Mouse (Mus musculus): ENCODE results near the gene Gm10134. TPM values are rescaled to one million over a fixed set of nuclear protein-coding genes. Genes with fewer than 3 reads are reported as not detected.
A peak's percentile ranks its signal among the peaks of the same experiment; 100 is the strongest.
"Not testable (repeated sequence)": the region's sequence is repeated elsewhere in the genome, so short reads cannot be mapped to it uniquely, and the experiment has no call there.

The Gm10134 gene
- polyA plus RNA-seq, 1 experiment from 2014 or later, result 1.1 TPM

GRCm38 (mm10) chr2:28469461-28469860 lies 36.4 kb upstream of the Gm10134 start:
- Histone ChIP-seq H3K36me3 (ENCODE audit: control insufficient read depth, insufficient read depth, low read length) (peaks cover 28% of the 10 kb centered on the region), H3K4me3 (ENCODE audit: control insufficient read depth in 1 of 2, insufficient read depth in 1 of 2, low read depth in 1 of 2, low read length in 2 of 2) (no peak overlapping the region), H3K4me2 (ENCODE audit: low read length) (no peak overlapping the region), H3K9me3 (ENCODE audit: control insufficient read depth, low read length) (peaks cover 6% of the 10 kb centered on the region; the same call in 1 of the 2 replicates), H3K9ac (ENCODE audit: low read length) (no peak overlapping the region), H3K4me1 (ENCODE audit: control insufficient read depth in 2 of 2, insufficient read depth in 2 of 2, low read length in 2 of 2) (peaks cover 8 to 13% of the 10 kb centered on the region in 2 experiments), H3K27ac (replicated peaks in 1 of 2; ENCODE audit: control insufficient read depth in 1 of 2, insufficient read depth in 1 of 2, low read depth in 2 of 2, low read length in 2 of 2) (no peak overlapping the region), H3K27me3 (ENCODE audit: control insufficient read depth, insufficient read depth, low read length) (peaks cover 14% of the 10 kb centered on the region)
- ATAC-seq (ENCODE audit: insufficient number of reproducible peaks, insufficient read depth, low FRiP score, low read depth), result no peak
- WGBS, result 96% methylated on average over 14 of the region's 14 CpGs

- peaks cover 8 to 13% of the 10 kb centered on the region in 2 experiments for H3K4me1 ChIP-seq (ENCODE audit: control insufficient read depth in 2 of 2, insufficient read depth in 2 of 2, low read length in 2 of 2)
- no peak overlapping the region for H3K4me3 ChIP-seq (ENCODE audit: control insufficient read depth in 1 of 2, insufficient read depth in 1 of 2, low read depth in 1 of 2, low read length in 2 of 2)
- no peak overlapping the region for H3K4me2 ChIP-seq (ENCODE audit: low read length)
- H3K9ac ChIP-seq (ENCODE audit: low read length), result no peak overlapping the region
- 93% methylated on average over 2 of the region's 2 CpGs for WGBS
- H3K27ac ChIP-seq (replicated peaks in 1 of 2; ENCODE audit: control insufficient read depth in 1 of 2, insufficient read depth in 1 of 2, low read depth in 2 of 2, low read length in 2 of 2), result no peak overlapping the region
- peaks cover 28% of the 10 kb centered on the region for H3K36me3 ChIP-seq (ENCODE audit: control insufficient read depth, insufficient read depth, low read length)
- H3K27me3 ChIP-seq (ENCODE audit: control insufficient read depth, insufficient read depth, low read length), result peaks cover 3% of the 10 kb centered on the region
- H3K9me3 ChIP-seq (ENCODE audit: control insufficient read depth, low read length), result peaks cover 6% of the 10 kb centered on the region; the same call in 1 of the 2 replicates
- ATAC-seq (ENCODE audit: insufficient number of reproducible peaks, insufficient read depth, low FRiP score, low read depth), result no peak
These were observed 35.3 kb upstream of the Gm10134 start for GRCm38 (mm10) chr2:28470591-28470990.

- H3K4me3 ChIP-seq (ENCODE audit: control insufficient read depth in 1 of 2, insufficient read depth in 1 of 2, low read depth in 1 of 2, low read length in 2 of 2); H3K9ac ChIP-seq (ENCODE audit: low read length); H3K27me3 ChIP-seq (ENCODE audit: control insufficient read depth, insufficient read depth, low read length); H3K4me2 ChIP-seq (ENCODE audit: low read length); ATAC-seq (ENCODE audit: insufficient number of reproducible peaks, insufficient read depth, low FRiP score, low read depth); H3K4me1 ChIP-seq (ENCODE audit: control insufficient read depth in 2 of 2, insufficient read depth in 2 of 2, low read length in 2 of 2); H3K9me3 ChIP-seq (ENCODE audit: control insufficient read depth, low read length); H3K27ac ChIP-seq (replicated peaks in 1 of 2; ENCODE audit: control insufficient read depth in 1 of 2, insufficient read depth in 1 of 2, low read depth in 2 of 2, low read length in 2 of 2): not testable (repeated sequence)
- 92% methylated on average over 7 of the region's 8 CpGs for WGBS
- H3K36me3 ChIP-seq (ENCODE audit: control insufficient read depth, insufficient read depth, low read length), result peaks cover 28% of the 10 kb centered on the region
These were observed 33.9 kb upstream of the Gm10134 start for GRCm38 (mm10) chr2:28472011-28472410.

- H3K4me2 ChIP-seq (ENCODE audit: low read length); H3K36me3 ChIP-seq (ENCODE audit: control insufficient read depth, insufficient read depth, low read length); H3K9me3 ChIP-seq (ENCODE audit: control insufficient read depth, low read length); H3K27me3 ChIP-seq (ENCODE audit: control insufficient read depth, insufficient read depth, low read length); H3K4me3 ChIP-seq (ENCODE audit: control insufficient read depth in 1 of 2, insufficient read depth in 1 of 2, low read depth in 1 of 2, low read length in 2 of 2); H3K4me1 ChIP-seq (ENCODE audit: control insufficient read depth in 2 of 2, insufficient read depth in 2 of 2, low read length in 2 of 2); H3K27ac ChIP-seq (replicated peaks in 1 of 2; ENCODE audit: control insufficient read depth in 1 of 2, insufficient read depth in 1 of 2, low read depth in 2 of 2, low read length in 2 of 2); ATAC-seq (ENCODE audit: insufficient number of reproducible peaks, insufficient read depth, low FRiP score, low read depth); H3K9ac ChIP-seq (ENCODE audit: low read length): not testable (repeated sequence)
- 86% methylated on average over 5 of the region's 5 CpGs for WGBS
These were observed 27.9 kb upstream of the Gm10134 start for GRCm38 (mm10) chr2:28477993-28478392.

GRCm38 (mm10) chr2:28479208-28480204 lies 26.4 kb upstream of the Gm10134 start:
- H3K36me3 ChIP-seq (ENCODE audit: control insufficient read depth, insufficient read depth, low read length), result no peaks in the 10 kb centered on the region
- peak overlapping the region in 1 of 2 experiments; percentile 15; a peak in 1 of 4 replicates for H3K4me3 ChIP-seq (ENCODE audit: control insufficient read depth in 1 of 2, insufficient read depth in 1 of 2, low read depth in 1 of 2, low read length in 2 of 2)
- H3K4me2 ChIP-seq (ENCODE audit: low read length), result no peak overlapping the region
- no peak for ATAC-seq (ENCODE audit: insufficient number of reproducible peaks, insufficient read depth, low FRiP score, low read depth)
- WGBS, result 69% methylated on average over 20 of the region's 20 CpGs
- no peaks in the 10 kb centered on the region for H3K4me1 ChIP-seq (ENCODE audit: control insufficient read depth in 2 of 2, insufficient read depth in 2 of 2, low read length in 2 of 2)
- no peaks in the 10 kb centered on the region for H3K9me3 ChIP-seq (ENCODE audit: control insufficient read depth, low read length)
- no peak overlapping the region for H3K27ac ChIP-seq (replicated peaks in 1 of 2; ENCODE audit: control insufficient read depth in 1 of 2, insufficient read depth in 1 of 2, low read depth in 2 of 2, low read length in 2 of 2)
- H3K27me3 ChIP-seq (ENCODE audit: control insufficient read depth, insufficient read depth, low read length), result no peaks in the 10 kb centered on the region
- no peak overlapping the region for H3K9ac ChIP-seq (ENCODE audit: low read length)

- Histone ChIP-seq H3K27ac (replicated peaks in 1 of 2; ENCODE audit: control insufficient read depth in 1 of 2, insufficient read depth in 1 of 2, low read depth in 2 of 2, low read length in 2 of 2) (no peak overlapping the region), H3K4me2 (ENCODE audit: low read length) (no peak overlapping the region), H3K9ac (ENCODE audit: low read length) (no peak overlapping the region), H3K9me3 (ENCODE audit: control insufficient read depth, low read length) (no peaks in the 10 kb centered on the region), H3K4me1 (ENCODE audit: control insufficient read depth in 2 of 2, insufficient read depth in 2 of 2, low read length in 2 of 2) (no peaks in the 10 kb centered on the region), H3K27me3 (ENCODE audit: control insufficient read depth, insufficient read depth, low read length) (no peaks in the 10 kb centered on the region), H3K36me3 (ENCODE audit: control insufficient read depth, insufficient read depth, low read length) (no peaks in the 10 kb centered on the region), H3K4me3 (ENCODE audit: control insufficient read depth in 1 of 2, insufficient read depth in 1 of 2, low read depth in 1 of 2, low read length in 2 of 2) (no peak overlapping the region)
- no peak for ATAC-seq (ENCODE audit: insufficient number of reproducible peaks, insufficient read depth, low FRiP score, low read depth)
- WGBS, result 60% methylated on average over 2 of the region's 2 CpGs
These were observed 22.0 kb upstream of the Gm10134 start for GRCm38 (mm10) chr2:28483861-28484260.

GRCm38 (mm10) chr2:28494521-28494920 lies 11.4 kb upstream of the Gm10134 start:
- no peak overlapping the region for H3K4me2 ChIP-seq (ENCODE audit: low read length)
- no peak overlapping the region for H3K27ac ChIP-seq (replicated peaks in 1 of 2; ENCODE audit: control insufficient read depth in 1 of 2, insufficient read depth in 1 of 2, low read depth in 2 of 2, low read length in 2 of 2)
- no peaks in the 10 kb centered on the region for H3K4me1 ChIP-seq (ENCODE audit: control insufficient read depth in 2 of 2, insufficient read depth in 2 of 2, low read length in 2 of 2)
- no peak overlapping the region for H3K4me3 ChIP-seq (ENCODE audit: control insufficient read depth in 1 of 2, insufficient read depth in 1 of 2, low read depth in 1 of 2, low read length in 2 of 2)
- no peaks in the 10 kb centered on the region for H3K36me3 ChIP-seq (ENCODE audit: control insufficient read depth, insufficient read depth, low read length)
- no peak for ATAC-seq (ENCODE audit: insufficient number of reproducible peaks, insufficient read depth, low FRiP score, low read depth)
- no peaks in the 10 kb centered on the region for H3K27me3 ChIP-seq (ENCODE audit: control insufficient read depth, insufficient read depth, low read length)
- H3K9ac ChIP-seq (ENCODE audit: low read length), result no peak overlapping the region
- no peaks in the 10 kb centered on the region for H3K9me3 ChIP-seq (ENCODE audit: control insufficient read depth, low read length)
- WGBS, result 74% methylated on average over 2 of the region's 2 CpGs

All from heart, embryonic 14.5 days (tissue).